Mouse (Mus musculus) B cell, adult 2 months (primary cell): ENCODE measurements at regions not wholly inside any gene's neighbourhood (a gene's known extent, or its start where the extent isn't known, plus 50 kb on each side); places are given as distances from the start of the nearest gene placed in this dataset.
A peak's percentile ranks its signal among the peaks of the same experiment; 100 is the strongest.

Experiments
- DNase-seq, 2 experiments: peaks; one replicate each; pipeline ENCODE4 v3.0.0; 2022

GRCm38 (mm10) chr12:16477572-16477971, 133.2 kb downstream of the Lpin1 start:
- no peak for DNase-seq

GRCm38 (mm10) chr12:16474361-16475080, 136.2 kb downstream of the Lpin1 start:
- DNase-seq, result no peak

- no peak for DNase-seq
These were observed 153.3 kb downstream of the Lpin1 start for GRCm38 (mm10) chr12:16457419-16457818.

GRCm38 (mm10) chr12:16450771-16451435, 159.9 kb downstream of the Lpin1 start:
- no peak for DNase-seq

GRCm38 (mm10) chr12:16438717-16439116, 172.0 kb downstream of the Lpin1 start:
- no peak for DNase-seq

GRCm38 (mm10) chr12:16436961-16437360, 173.8 kb downstream of the Lpin1 start:
- DNase-seq, result no peak

GRCm38 (mm10) chr12:16436255-16436654, 174.5 kb downstream of the Lpin1 start:
- no peak for DNase-seq

- peak in 1 of 2 experiments; percentile 14 for DNase-seq
These were observed 176.0 kb downstream of the Lpin1 start for GRCm38 (mm10) chr12:16434739-16435138.

GRCm38 (mm10) chr12:16434225-16434624, 176.5 kb downstream of the Lpin1 start:
- DNase-seq, result no peak

GRCm38 (mm10) chr12:16425980-16426379, 184.8 kb downstream of the Lpin1 start:
- no peak for DNase-seq

GRCm38 (mm10) chr12:16424526-16424925, 186.2 kb downstream of the Lpin1 start:
- no peak for DNase-seq

GRCm38 (mm10) chr12:16395720-16396119, 215.0 kb downstream of the Lpin1 start:
- no peak for DNase-seq

- no peak for DNase-seq
These were observed 217.9 kb downstream of the Lpin1 start for GRCm38 (mm10) chr12:16392851-16393250.

- DNase-seq, result no peak
These were observed 219.0 kb downstream of the Lpin1 start for GRCm38 (mm10) chr12:16391630-16392269.

- no peak for DNase-seq
These were observed 219.6 kb downstream of the Lpin1 start for GRCm38 (mm10) chr12:16391163-16391562.

- DNase-seq, result no peak
These were observed 223.7 kb downstream of the Lpin1 start for GRCm38 (mm10) chr12:16387035-16387434.

- peak; percentile 63 to 66 for DNase-seq
These were observed 226.4 kb downstream of the Lpin1 start for GRCm38 (mm10) chr12:16384396-16384795.

GRCm38 (mm10) chr12:16383499-16383935, 227.2 kb downstream of the Lpin1 start:
- DNase-seq, result peak; percentile 84 to 85

- DNase-seq, result peak; percentile 21 to 24
These were observed 228.3 kb downstream of the Lpin1 start for GRCm38 (mm10) chr12:16382417-16382988.

GRCm38 (mm10) chr12:16381026-16381425, 229.7 kb downstream of the Lpin1 start:
- no peak for DNase-seq

GRCm38 (mm10) chr12:16380346-16380745, 230.4 kb downstream of the Lpin1 start:
- no peak for DNase-seq

GRCm38 (mm10) chr12:16379415-16379814, 231.4 kb downstream of the Lpin1 start:
- no peak for DNase-seq

- no peak for DNase-seq
These were observed 232.3 kb downstream of the Lpin1 start for GRCm38 (mm10) chr12:16378501-16378900.
